Mouse (Mus musculus) G1E (cell line): ENCODE measurements at regions not wholly inside any gene's neighbourhood (a gene's known extent, or its start where the extent isn't known, plus 50 kb on each side); places are given as distances from the start of the nearest gene placed in this dataset.

Source experiments
- CTCF ChIP-seq: IDR thresholded peaks from 2 replicates; pipeline ENCODE4 v1.5.1; 2012; ENCODE audit warnings: low read depth, low read length, inconsistent platforms, mixed read lengths
- GATA1 ChIP-seq: IDR thresholded peaks from 2 replicates; pipeline ENCODE4 v1.6.1; 2012; ENCODE audit warnings: borderline replicate concordance, low read length, inconsistent platforms, mixed read lengths
- POLR2AphosphoS5 ChIP-seq: IDR thresholded peaks from 2 replicates; pipeline ENCODE4 v1.6.1; 2012; ENCODE audit warnings: low read depth, low read length, inconsistent platforms; ENCODE audit not compliant: insufficient replicate concordance

- no peak for TF ChIP-seq CTCF
- no peak for TF ChIP-seq GATA1
- no peak for TF ChIP-seq POLR2AphosphoS5
Observed at GRCm38 (mm10) chr3:144335237-144335636, 130.2 kb upstream of the Lmo4 start.
